Mouse (Mus musculus) megakaryocyte-erythroid progenitor cell, adult 5 weeks (primary cell): ENCODE results near the gene Akap9. TPM values are rescaled to one million over a fixed set of nuclear protein-coding genes. Genes with fewer than 3 reads are reported as not detected.

Experiments
- polyA plus RNA-seq: library from polyadenylated mRNA; stranded (reverse); fragments of >175 nt; gene quantifications from 2 replicates; pipeline ENCODE4 v1.2.3, GENCODE M21; 2012

Gene Akap9
- 25.8 and 39.1 TPM in 2 replicates for polyA plus RNA-seq

DNA sequence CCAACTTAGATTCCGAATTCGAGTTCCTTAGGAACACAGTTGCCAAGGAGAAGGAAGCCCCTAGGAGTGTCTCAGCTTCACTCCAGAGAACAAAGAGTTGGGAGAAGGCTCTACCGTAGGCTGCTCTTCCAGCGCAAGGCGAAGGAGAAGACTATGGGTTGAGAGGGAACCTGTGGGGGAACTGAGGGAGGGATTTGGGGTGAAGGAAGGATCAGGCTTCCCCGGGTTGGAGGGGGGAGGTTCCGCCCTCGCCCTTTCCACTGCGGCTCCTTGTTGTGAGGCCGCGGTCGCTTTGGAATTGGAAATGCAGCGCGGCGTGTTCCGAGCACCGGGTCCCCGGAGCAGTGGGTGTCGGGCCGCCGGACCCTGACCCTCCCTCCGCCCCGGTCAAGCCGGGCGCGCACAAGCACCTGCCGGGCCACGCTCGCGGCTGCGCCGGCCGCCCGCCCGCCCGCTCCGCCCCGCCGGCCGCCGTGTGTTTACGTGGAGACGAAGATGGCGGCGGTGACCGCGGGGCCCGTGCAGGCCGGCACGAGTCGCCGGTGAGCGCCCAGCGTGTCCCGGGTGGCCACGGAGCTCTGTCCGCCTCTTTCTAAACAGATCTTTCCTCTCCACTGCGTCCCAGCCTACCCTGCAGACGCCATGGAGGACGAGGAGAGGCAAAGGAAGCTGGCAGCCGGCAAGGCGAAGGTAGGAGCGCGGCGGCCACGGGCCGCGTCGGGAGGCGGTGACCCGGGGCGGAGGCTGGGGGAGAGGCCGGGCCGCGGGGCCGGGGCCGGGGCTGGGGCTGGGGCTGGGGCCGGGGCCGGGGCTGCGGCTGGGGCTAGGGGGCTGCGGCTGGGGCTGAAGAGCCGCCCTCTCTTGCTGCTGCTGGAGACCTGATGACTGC is at the start of gene Akap9:
Gene Akap9 (plus strand): TSS at position 254 of the 889 bp plus-strand sequence.

DNA sequence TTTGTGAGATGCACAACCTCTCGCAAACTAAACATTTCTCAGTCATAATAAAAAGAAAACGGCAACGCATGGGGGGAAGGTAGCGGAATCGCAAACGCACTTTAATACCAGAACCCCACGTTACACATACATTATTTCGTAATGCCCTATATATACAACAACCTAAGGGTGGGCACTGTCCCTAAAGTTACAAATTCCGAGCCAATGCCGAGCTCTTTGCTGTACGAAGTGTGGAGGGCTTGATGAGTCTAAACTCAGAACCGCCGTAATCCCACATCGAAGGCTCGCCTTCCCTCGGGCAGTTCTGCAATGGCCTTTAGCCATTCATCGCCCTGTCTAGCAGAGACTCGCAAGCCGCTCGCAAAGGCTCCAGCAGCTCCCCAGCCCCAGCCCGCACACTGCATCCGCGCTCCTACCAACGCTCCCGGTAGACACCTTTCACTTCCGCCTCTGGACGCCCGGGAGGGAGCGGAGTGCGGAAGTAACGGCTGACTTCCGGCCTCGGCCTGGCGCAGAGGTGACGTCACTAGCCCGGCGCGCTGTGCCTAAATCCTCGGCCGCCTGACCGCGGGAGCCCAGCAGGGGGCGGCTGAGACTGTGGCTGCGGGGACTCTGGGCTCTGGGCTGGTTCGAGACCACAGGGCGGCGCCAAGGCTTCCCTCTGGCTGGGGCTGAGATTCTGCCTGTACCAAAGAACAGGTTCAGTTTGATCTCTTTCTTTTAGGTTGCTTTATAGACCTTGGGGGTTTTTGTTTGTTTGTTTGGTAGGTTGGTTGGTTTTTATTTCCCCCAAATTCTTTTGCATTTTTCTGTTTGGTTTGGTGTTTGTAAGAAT is 34.2 kb upstream of the Akap9 start, which contains the start of gene Mterf1a:
Gene Mterf1a (minus strand): TSS at position 475 of the 835 bp plus-strand sequence.

DNA sequence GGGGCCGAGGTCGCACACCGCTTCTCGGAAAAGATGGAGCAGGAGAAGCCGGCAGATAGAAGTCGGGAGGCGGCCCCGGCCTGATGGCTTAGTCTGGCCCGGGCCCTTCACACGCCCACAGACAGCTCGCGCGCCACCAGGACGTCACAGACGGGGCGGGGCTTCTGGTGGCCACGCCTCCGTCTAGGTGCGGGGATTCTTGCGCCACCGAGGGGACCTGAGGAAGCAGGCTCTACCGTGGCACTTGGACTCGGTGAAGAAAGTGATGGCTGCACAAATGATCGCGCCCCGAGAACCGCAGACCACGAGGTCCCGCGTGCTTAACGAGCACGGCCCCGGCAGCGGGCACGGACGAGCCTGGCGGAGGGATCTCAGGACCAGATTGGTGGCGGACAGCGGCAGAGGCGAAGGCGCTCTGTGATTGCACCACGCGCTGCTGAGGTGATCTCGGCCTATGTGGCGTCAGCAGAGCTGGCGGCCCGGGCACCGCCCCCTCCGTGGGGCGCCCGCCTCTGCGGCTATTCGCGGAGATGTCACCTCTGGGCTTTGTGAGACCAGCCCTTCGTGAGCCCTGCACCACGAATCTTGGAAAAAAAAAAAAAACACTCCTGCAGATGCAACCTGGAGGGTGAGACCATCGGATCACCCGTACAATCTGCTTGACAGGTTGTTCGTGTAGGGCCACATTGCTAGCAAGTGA is 176.6 kb downstream of the Akap9 start, which contains the start of gene Cyp51:
Gene Cyp51 (minus strand): TSS at position 406 of the 700 bp plus-strand sequence.

Other genes with a start within 250 kb of the Akap9 start
- 10.1 and 13.4 TPM in 2 replicates for gene Ankib1, start 125.1 kb upstream of the Akap9 start, polyA plus RNA-seq
- gene Krit1, start 124.9 kb upstream of the Akap9 start, polyA plus RNA-seq = 5.7 and 7.6 TPM in 2 replicates
- gene Lrrd1, start 82.9 kb upstream of the Akap9 start, polyA plus RNA-seq = not detected in 2 replicates
- gene Mterf1a, start 34.1 kb upstream of the Akap9 start, polyA plus RNA-seq = 0.28 and 0.36 TPM in 2 replicates
- 10.8 and 14.6 TPM in 2 replicates for gene Cyp51, start 176.7 kb downstream of the Akap9 start, polyA plus RNA-seq